Mouse (Mus musculus) mammary gland, adult 2 months (tissue): ENCODE measurements around the gene Odf3b. TPM values are rescaled to one million over a fixed set of nuclear protein-coding genes. Genes with fewer than 3 reads are reported as not detected.

Experiments
- polyA plus RNA-seq: library from polyadenylated mRNA; depleted of rRNA; stranded (reverse); fragments of >200 nt; gene quantifications from 2 replicates; pipeline ENCODE4 v1.2.3, GENCODE M21; 2012; ENCODE audit warnings: low replicate concordance; rRNA removed

Gene Odf3b
- polyA plus RNA-seq: 5.0 TPM in 2 replicates

DNA sequence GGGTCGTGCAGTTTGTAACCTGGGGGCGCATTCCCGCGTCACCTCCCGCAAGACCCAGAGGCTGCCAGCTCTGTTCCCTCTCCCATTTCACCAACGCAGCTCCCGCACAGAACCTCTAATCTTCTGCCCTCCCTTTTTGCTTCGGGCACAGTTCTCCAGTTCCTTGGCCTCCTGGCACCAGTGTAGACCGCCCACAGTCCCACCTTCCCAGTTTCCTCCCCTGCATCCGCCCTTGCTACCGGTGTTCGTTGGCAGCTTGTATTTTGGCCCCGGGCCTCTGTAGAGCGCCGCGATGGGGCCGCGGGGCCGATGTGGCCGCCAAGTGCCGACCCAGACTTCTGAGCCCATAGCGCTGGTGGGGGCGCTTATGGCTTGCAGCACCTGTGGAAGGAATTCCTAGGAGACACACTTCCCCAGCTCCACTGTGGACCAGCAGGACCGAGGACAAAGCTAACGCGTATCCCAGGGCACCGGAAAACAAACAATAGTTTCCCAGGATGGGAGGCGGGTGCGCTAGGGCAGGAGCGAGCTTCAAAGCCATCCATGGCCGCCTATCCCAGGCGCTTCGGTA is at the start of gene Odf3b:
Odf3b (minus strand) TSS at position 452 of the 571 bp plus-strand sequence.

DNA sequence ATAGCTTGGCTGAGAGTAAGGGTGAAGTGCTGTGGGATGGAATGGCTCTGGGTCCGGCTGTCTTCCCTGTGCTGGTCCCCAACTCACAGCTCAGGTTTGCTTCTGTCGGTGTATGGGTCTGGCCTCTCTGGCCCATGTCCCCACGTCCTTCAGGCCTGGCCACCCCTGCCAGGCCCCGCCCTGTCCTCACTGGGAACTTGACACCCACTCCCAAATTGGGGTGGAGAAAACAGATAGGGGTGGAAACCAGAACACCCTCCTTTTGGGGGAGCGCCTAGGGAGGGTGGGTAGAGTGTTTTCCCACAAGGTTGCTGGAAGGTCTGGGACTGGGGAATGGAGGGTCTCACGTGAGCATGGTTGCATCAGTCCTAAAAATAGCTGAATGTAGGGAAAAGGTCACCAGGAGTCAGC is 46.6 kb upstream of the Odf3b start, which contains the start of gene Cpt1b:
Cpt1b (minus strand) TSS at position 153 of the 411 bp plus-strand sequence.

DNA sequence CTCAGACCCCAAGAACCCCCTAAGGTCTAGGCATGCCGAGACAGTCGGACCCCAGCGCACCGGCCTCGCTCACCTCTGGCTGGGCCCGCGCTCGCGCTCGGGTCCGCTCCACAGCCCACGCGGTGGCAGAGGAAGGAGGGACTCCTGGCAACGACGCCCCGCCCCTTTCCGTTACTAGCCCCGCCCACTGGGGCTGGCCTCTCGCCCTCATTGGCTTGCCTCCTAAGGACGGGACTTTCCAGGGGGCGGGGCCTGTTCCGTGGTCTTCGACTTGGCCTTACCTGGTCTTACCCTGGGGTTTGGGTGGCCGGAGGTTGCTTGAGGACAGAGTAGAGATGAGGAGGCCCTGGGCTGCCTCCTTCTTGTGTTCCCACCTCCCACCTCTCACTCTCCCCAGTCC is 31.0 kb upstream of the Odf3b start, which contains the start of gene Syce3:
Syce3 (minus strand) TSS at position 386 of the 400 bp plus-strand sequence.

DNA sequence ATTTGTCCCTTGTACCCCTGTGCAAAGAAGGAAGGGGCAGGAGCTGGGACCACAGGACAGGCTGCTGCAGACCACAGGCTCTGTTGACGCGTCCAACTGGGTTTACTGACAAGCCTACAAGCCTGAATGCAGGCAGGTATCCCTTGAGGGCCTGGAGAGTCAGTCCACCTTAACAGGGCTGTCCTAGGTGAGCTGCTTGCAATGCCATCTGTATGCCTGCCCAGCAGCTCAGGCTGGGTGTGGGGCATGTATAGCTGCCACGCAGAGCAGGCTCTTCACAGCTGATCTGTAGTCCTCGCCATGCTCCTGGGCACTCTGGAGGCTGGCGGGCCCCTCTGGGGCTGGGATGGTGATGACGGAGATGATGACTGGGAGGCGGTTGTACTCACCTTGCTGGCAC is 5.5 kb upstream of the Odf3b start, which contains the start of gene Klhdc7b:
Klhdc7b (plus strand) TSS at position 301 of the 400 bp plus-strand sequence.

DNA sequence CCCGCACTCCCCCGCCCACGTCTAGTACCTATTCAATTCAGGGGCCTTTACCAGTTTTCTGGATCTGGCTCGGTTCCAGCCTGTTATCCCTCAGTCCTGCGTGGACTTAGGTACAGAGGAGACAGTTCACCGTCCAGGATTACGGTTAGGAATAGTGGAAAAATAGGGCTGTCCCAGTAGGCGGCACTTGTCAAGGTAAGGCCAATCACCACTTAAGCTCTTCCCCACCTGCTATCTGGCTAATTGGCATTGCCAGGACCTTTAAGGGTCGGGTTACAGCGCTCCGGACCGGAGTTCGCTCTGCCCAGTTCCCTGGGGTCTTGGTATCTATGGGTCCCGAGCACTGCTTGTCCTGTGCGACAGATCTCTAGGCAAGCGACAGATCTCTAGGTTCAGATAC is 2.1 kb downstream of the Odf3b start, which contains the start of gene Tymp:
Tymp (minus strand) TSS at position 83 of the 400 bp plus-strand sequence.

DNA sequence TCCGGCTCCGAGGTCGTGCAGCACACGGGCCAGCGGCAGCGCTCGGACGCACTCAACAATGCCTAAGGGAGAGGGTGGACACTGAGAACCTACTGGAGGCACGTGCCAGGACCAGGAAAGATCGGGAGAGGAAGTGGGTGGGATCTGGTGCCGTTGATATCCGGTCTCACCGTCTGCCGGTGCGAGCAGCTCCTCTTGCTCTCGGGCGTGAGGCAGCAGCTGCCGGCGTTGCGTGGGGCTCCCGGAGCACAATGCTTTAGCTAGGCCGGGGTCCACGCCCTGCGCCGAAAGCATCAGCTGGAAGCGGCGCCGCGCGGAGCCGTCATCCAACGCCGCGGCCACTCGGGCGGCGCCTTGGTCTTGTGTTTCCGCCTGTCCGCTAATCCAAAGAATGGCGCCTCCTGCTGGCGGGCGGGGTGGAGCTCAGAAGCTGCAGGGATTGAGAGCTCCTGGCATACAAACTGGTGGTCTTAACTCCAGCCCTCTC is 5.3 kb downstream of the Odf3b start, which contains the start of gene Sco2:
Sco2 (minus strand) TSS at position 85 of the 487 bp plus-strand sequence.

DNA sequence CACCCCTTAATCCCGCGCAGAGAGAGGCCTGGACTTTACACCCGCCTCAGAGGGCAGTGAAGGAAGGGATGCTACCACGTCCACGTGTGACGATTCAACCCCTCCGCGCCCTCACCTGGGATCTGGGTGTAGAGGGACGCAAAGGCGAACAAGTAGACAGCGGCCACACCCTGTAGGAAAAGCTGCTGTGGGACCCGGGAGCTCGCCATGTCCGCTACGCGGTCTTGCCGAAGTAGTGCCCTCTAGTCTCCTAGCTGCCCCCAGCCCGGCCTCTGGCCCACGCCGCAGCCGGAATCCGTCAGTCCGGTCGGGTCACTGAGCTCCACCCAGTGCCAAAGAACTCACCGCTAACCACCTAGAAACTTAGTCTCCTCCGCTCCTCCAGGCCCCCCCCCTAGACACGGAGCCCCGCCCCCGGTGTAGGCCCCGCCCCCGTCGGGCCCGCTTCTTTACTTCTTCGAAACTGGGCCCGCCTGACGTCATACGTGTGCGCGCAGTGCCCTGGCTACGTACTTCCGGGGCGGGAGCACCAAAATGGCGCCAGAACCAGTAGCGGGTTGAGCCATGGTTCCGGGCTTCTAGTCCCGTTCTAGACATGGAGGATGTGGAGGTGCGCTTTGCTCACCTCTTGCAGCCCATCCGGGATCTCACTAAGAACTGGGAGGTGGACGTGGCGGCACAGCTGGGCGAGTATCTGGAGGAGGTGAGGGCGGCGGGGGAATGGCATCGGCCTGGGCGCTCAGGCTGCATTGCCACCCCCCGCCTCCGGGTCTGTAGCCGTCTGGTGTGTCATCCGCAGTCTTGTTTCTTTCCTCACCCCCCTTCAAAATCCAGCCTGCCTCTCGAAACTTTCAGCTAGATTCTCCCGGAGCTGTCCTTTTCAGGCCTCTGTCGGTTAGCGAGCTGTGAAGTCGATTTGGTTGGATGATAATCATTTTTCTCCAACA is 23.6 kb downstream of the Odf3b start, which contains the start of the genes Lmf2 and Ncaph2:
Lmf2 (minus strand) TSS at position 419 of the 947 bp plus-strand sequence.
Ncaph2 (plus strand) TSS at position 479 of the 947 bp plus-strand sequence.

DNA sequence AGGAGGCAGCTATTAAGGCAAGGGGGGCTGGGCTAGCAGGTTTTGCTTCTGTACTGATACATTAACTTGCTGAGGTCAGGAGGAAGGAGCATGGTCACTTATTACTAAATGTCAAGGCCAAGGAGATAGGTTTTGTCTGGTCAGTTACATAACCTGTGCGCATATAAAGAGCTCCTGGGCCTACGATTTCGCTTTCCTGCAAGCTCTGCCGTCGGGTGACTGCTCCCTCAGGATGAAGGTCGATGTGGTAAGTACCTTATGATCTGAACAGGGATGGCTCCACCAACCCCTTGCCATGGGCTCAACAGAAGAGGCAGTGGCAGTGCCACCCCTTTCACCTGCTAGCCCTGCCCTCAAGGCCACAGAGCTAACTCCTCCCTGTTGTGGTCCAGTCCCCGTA is 44.8 kb downstream of the Odf3b start, which contains the start of gene Miox:
Miox (plus strand) TSS at position 128 of the 400 bp plus-strand sequence.

Other genes with a start within 250 kb of the Odf3b start
- gene Mapk12, start 238.6 kb downstream of the Odf3b start, polyA plus RNA-seq: 14.0 and 43.9 TPM in 2 replicates
- 15.6 and 21.0 TPM in 2 replicates for gene Mapk11, start 229.7 kb downstream of the Odf3b start, polyA plus RNA-seq
- 106 and 146 TPM in 2 replicates for gene Plxnb2, start 198.5 kb downstream of the Odf3b start, polyA plus RNA-seq
- gene Dennd6b, start 182.8 kb downstream of the Odf3b start, polyA plus RNA-seq: 23.7 and 25.8 TPM in 2 replicates
- 133 and 457 TPM in 2 replicates for gene Ppp6r2, start 167.7 kb downstream of the Odf3b start, polyA plus RNA-seq
- 309 and 314 TPM in 2 replicates for gene Sbf1, start 64.0 kb downstream of the Odf3b start, polyA plus RNA-seq
- gene Adm2, start 56.6 kb downstream of the Odf3b start, polyA plus RNA-seq: 1.6 and 3.6 TPM in 2 replicates
- 0.23 and 0.49 TPM in 2 replicates for gene Miox, start 44.9 kb downstream of the Odf3b start, polyA plus RNA-seq
- gene Lmf2, start 23.6 kb downstream of the Odf3b start, polyA plus RNA-seq: 51.5 and 67.3 TPM in 2 replicates
- 133 and 153 TPM in 2 replicates for gene Ncaph2, start 23.6 kb downstream of the Odf3b start, polyA plus RNA-seq
- 38.4 and 47.4 TPM in 2 replicates for gene Sco2, start 5.4 kb downstream of the Odf3b start, polyA plus RNA-seq
- 1.5 and 10.2 TPM in 2 replicates for gene Tymp, start 2.2 kb downstream of the Odf3b start, polyA plus RNA-seq
- 0.02 TPM in 1 of 2 replicates, not detected in the other for gene Klhdc7b, start 5.6 kb upstream of the Odf3b start, polyA plus RNA-seq
- not detected in 2 replicates for gene Syce3, start 31.2 kb upstream of the Odf3b start, polyA plus RNA-seq
- gene Cpt1b, start 46.6 kb upstream of the Odf3b start, polyA plus RNA-seq: 40.4 and 302 TPM in 2 replicates
- gene C730034F03Rik, start 50.3 kb upstream of the Odf3b start, polyA plus RNA-seq: 0.65 and 1.2 TPM in 2 replicates
- gene Gm44502, start 50.4 kb upstream of the Odf3b start, polyA plus RNA-seq: 1.0 and 5.6 TPM in 2 replicates
- 59.4 and 73.3 TPM in 2 replicates for gene Chkb, start 50.6 kb upstream of the Odf3b start, polyA plus RNA-seq
- gene Mapk8ip2, start 74.6 kb upstream of the Odf3b start, polyA plus RNA-seq: 0.07 and 0.10 TPM in 2 replicates
- 60.5 and 78.3 TPM in 2 replicates for gene Arsa, start 98.1 kb upstream of the Odf3b start, polyA plus RNA-seq
- gene Shank3, start 120.3 kb upstream of the Odf3b start, polyA plus RNA-seq: 29.5 and 55.8 TPM in 2 replicates
- gene Acr, start 189.0 kb upstream of the Odf3b start, polyA plus RNA-seq: 1.1 and 2.2 TPM in 2 replicates
- gene Rabl2, start 212.6 kb upstream of the Odf3b start, polyA plus RNA-seq: 6.1 and 15.3 TPM in 2 replicates